In the genomic region with DNA sequence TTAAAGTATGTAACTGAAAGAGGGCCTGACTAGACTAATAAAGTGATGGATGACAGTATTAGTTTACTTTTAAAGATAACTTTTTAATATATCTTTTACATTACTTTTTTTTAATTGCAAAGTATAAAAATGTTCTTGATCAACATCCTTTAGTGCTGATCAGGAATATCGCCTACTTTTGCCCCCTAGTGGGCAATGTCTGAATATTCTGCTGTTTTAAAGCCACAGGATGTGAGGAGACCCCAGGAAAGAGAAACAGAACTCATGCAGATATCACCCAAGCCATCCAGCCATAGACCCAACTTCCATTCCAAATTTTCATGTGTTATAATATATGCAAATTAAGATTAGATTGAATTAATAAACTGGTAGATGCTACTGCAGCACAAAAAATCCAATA, we compare ENCODE assay signal across 9 mouse cellular contexts. TPM values are rescaled to one million over a fixed set of nuclear protein-coding genes. Genes with fewer than 3 reads are reported as not detected.
A peak's percentile ranks its signal among the peaks of the same experiment; 100 is the strongest.
DNase-seq lines count a peak whose midpoint lies in the region; ATAC-seq lines count a peak whose summit lies in the region.
"Had no signal": no experiment of that assay in that cellular context is flagged by ENCODE, and none has a peak within 500 bp of the region (broad histone marks: within the 10 kb centered on the region; RNA-seq: fewer than 3 reads in every experiment).

No protein-coding gene starts in this region.

- no peak for ATAC-seq in embryonic facial prominence, embryonic 11.5 days (replicated peaks; ENCODE audit: insufficient number of reproducible peaks, low FRiP score, low TSS enrichment, low read depth)
- ATAC-seq in limb, embryonic 11.5 days (ENCODE audit: insufficient number of reproducible peaks, low FRiP score, low TSS enrichment, low read depth), result no peak
- ATAC-seq in megakaryocyte progenitor cell, adult 5-6 weeks (replicated peaks; ENCODE audit: poor library complexity), result peak; percentile 78
- no peak for ATAC-seq in hindbrain, embryonic 16.5 days

- H3K4me2 ChIP-seq in embryonic facial prominence, embryonic 11.5 days (ENCODE audit: low read depth, low read length), result no peak overlapping the region
- no peak overlapping the region for H3K4me2 ChIP-seq in limb, embryonic 11.5 days (ENCODE audit: low read depth, severe bottlenecking)
- no peak overlapping the region for H3K4me2 ChIP-seq in hindbrain, embryonic 16.5 days (ENCODE audit: low read length)

- H3K9ac ChIP-seq in embryonic facial prominence, embryonic 11.5 days (replicated peaks; ENCODE audit: low read length), result no peak overlapping the region
- H3K9ac ChIP-seq in limb, embryonic 11.5 days (ENCODE audit: low read length), result no peak overlapping the region
- no peak overlapping the region for H3K9ac ChIP-seq in hindbrain, embryonic 16.5 days (ENCODE audit: low read depth, low read length)

- no peaks in the 10 kb centered on the region for H3K36me3 ChIP-seq in embryonic facial prominence, embryonic 11.5 days (replicated peaks; ENCODE audit: control insufficient read depth, insufficient read depth, low read depth, low read length)
- peaks cover 3% of the 10 kb centered on the region; the same call in 1 of the 2 replicates for H3K36me3 ChIP-seq in embryonic facial prominence, embryonic 10.5 days (replicated peaks)
- H3K36me3 ChIP-seq in limb, embryonic 11.5 days (ENCODE audit: control insufficient read depth, insufficient read depth, low read length), result no peaks in the 10 kb centered on the region
- no peaks in the 10 kb centered on the region for H3K36me3 ChIP-seq in limb, embryonic 10.5 days
- H3K36me3 ChIP-seq in hindbrain, embryonic 16.5 days (ENCODE audit: control insufficient read depth, insufficient read depth, low read length), result no peaks in the 10 kb centered on the region

- peak; percentile 74 for DNase-seq in embryonic facial prominence, embryonic 11.5 days (ENCODE audit: low spot score)
- DNase-seq in embryonic facial prominence, embryonic 10.5 days (ENCODE audit: low spot score), result no peak
- DNase-seq in limb, embryonic 11.5 days (ENCODE audit: low spot score), result peak; percentile 39
- no peak for DNase-seq in limb, embryonic 10.5 days (ENCODE audit: low spot score)
- peak; percentile 53 for DNase-seq in ZHBTc4 (ENCODE audit: low read depth, low spot score)
- no peak for DNase-seq in kidney, postnatal 4 days

- H3K4me1 ChIP-seq in embryonic facial prominence, embryonic 11.5 days (ENCODE audit: control insufficient read depth, insufficient read depth, low read length), result no peaks in the 10 kb centered on the region
- H3K4me1 ChIP-seq in embryonic facial prominence, embryonic 10.5 days, result no peaks in the 10 kb centered on the region
- no peaks in the 10 kb centered on the region for H3K4me1 ChIP-seq in limb, embryonic 11.5 days (ENCODE audit: control insufficient read depth, insufficient read depth, low read length)
- no peaks in the 10 kb centered on the region for H3K4me1 ChIP-seq in limb, embryonic 10.5 days
- no peaks in the 10 kb centered on the region for H3K4me1 ChIP-seq in hindbrain, embryonic 16.5 days (ENCODE audit: control insufficient read depth, insufficient read depth, low read depth, low read length)

- no peaks in the 10 kb centered on the region for H3K9me3 ChIP-seq in embryonic facial prominence, embryonic 11.5 days (replicated peaks; ENCODE audit: control insufficient read depth, low read length)
- no peaks in the 10 kb centered on the region for H3K9me3 ChIP-seq in embryonic facial prominence, embryonic 10.5 days
- H3K9me3 ChIP-seq in limb, embryonic 11.5 days (ENCODE audit: control insufficient read depth, low read length), result no peaks in the 10 kb centered on the region
- H3K9me3 ChIP-seq in limb, embryonic 10.5 days (replicated peaks), result no peaks in the 10 kb centered on the region
- H3K9me3 ChIP-seq in hindbrain, embryonic 16.5 days (ENCODE audit: control insufficient read depth, low read length), result no peaks in the 10 kb centered on the region

- no peaks in the 10 kb centered on the region for H3K27me3 ChIP-seq in embryonic facial prominence, embryonic 11.5 days (ENCODE audit: control insufficient read depth, insufficient read depth, low read length)
- no peaks in the 10 kb centered on the region for H3K27me3 ChIP-seq in embryonic facial prominence, embryonic 10.5 days (replicated peaks; ENCODE audit: low read depth, poor library complexity, severe bottlenecking)
- no peaks in the 10 kb centered on the region for H3K27me3 ChIP-seq in limb, embryonic 11.5 days (ENCODE audit: control insufficient read depth, insufficient read depth, low read length)
- H3K27me3 ChIP-seq in limb, embryonic 10.5 days (ENCODE audit: low read depth, poor library complexity, severe bottlenecking), result no peaks in the 10 kb centered on the region
- no peaks in the 10 kb centered on the region for H3K27me3 ChIP-seq in hindbrain, embryonic 16.5 days (replicated peaks; ENCODE audit: control insufficient read depth, insufficient read depth, low read length)

- H3K27ac ChIP-seq in embryonic facial prominence, embryonic 11.5 days (replicated peaks; ENCODE audit: low read depth, low read length), result no peak overlapping the region
- H3K27ac ChIP-seq in embryonic facial prominence, embryonic 10.5 days (replicated peaks), result no peak overlapping the region
- no peak overlapping the region for H3K27ac ChIP-seq in limb, embryonic 11.5 days (replicated peaks; ENCODE audit: low read depth, low read length)
- no peak overlapping the region for H3K27ac ChIP-seq in limb, embryonic 10.5 days
- H3K27ac ChIP-seq in hindbrain, embryonic 16.5 days (ENCODE audit: low read depth, low read length), result no peak overlapping the region

- no peak overlapping the region for H3K4me3 ChIP-seq in embryonic facial prominence, embryonic 11.5 days (ENCODE audit: low read depth, low read length)
- no peak overlapping the region for H3K4me3 ChIP-seq in embryonic facial prominence, embryonic 10.5 days
- no peak overlapping the region for H3K4me3 ChIP-seq in limb, embryonic 11.5 days (ENCODE audit: low read depth, low read length)
- H3K4me3 ChIP-seq in limb, embryonic 10.5 days, result no peak overlapping the region
- H3K4me3 ChIP-seq in hindbrain, embryonic 16.5 days (ENCODE audit: low read length), result no peak overlapping the region

- 8% methylated on average over 1 of the region's 1 CpGs for WGBS in embryonic facial prominence, embryonic 11.5 days
- 32% methylated on average over 1 of the region's 1 CpGs for WGBS in embryonic facial prominence, embryonic 10.5 days
- WGBS in limb, embryonic 11.5 days, result 22% methylated on average over 1 of the region's 1 CpGs
- WGBS in limb, embryonic 10.5 days, result 28% methylated on average over 1 of the region's 1 CpGs
- 14% methylated on average over 1 of the region's 1 CpGs for WGBS in hindbrain, embryonic 16.5 days

RNA-seq across cellular contexts. Expression of a gene that starts 1.1 kb away (rescaled TPM):
- not detected in 2 replicates for polyA plus RNA-seq in embryonic facial prominence, embryonic 11.5 days (2014; fragmentation: Nextera tagmentation; extraction: Ambion mirVana)
- not detected in 2 replicates for polyA plus RNA-seq in embryonic facial prominence, embryonic 10.5 days (2016; fragmentation: Nextera tagmentation; extraction: Ambion mirVana)
- polyA plus RNA-seq in limb, embryonic 11.5 days (2014; fragmentation: Nextera tagmentation; extraction: Ambion mirVana), result 0.48 TPM in 1 of 2 replicates, not detected in the other
- polyA plus RNA-seq in limb, embryonic 10.5 days (2016; fragmentation: Nextera tagmentation; extraction: Ambion mirVana), result 0.23 and 0.24 TPM in 2 replicates
- 2.0 TPM in 1 of 2 replicates, not detected in the other for total RNA-seq in megakaryocyte progenitor cell, adult 5-6 weeks (2015)
- 0.29 and 0.74 TPM in 2 replicates for total RNA-seq in megakaryocyte progenitor cell, adult 5-6 weeks (2017)
- 0.42 TPM in 1 of 2 replicates, not detected in the other for polyA plus RNA-seq in hindbrain, embryonic 16.5 days (2015; fragmentation: Nextera tagmentation; extraction: Ambion mirVana)
- polyA plus RNA-seq: neural tube, embryonic 14.5 days had no signal

RNA-seq across cellular contexts. Expression of a gene that starts 24.2 kb away (rescaled TPM):
- polyA plus RNA-seq in embryonic facial prominence, embryonic 11.5 days (2014; fragmentation: Nextera tagmentation; extraction: Ambion mirVana), result 22.4 and 25.9 TPM in 2 replicates
- 16.3 and 18.7 TPM in 2 replicates for polyA plus RNA-seq in embryonic facial prominence, embryonic 10.5 days (2016; fragmentation: Nextera tagmentation; extraction: Ambion mirVana)
- 21.4 and 22.7 TPM in 2 replicates for polyA plus RNA-seq in limb, embryonic 11.5 days (2014; fragmentation: Nextera tagmentation; extraction: Ambion mirVana)
- polyA plus RNA-seq in limb, embryonic 10.5 days (2016; fragmentation: Nextera tagmentation; extraction: Ambion mirVana), result 16.2 and 16.9 TPM in 2 replicates
- 23.5 and 24.0 TPM in 2 replicates for total RNA-seq in megakaryocyte progenitor cell, adult 5-6 weeks (2015)
- total RNA-seq in megakaryocyte progenitor cell, adult 5-6 weeks (2017), result 12.1 and 15.1 TPM in 2 replicates
- 12.5 and 13.3 TPM in 2 replicates for polyA plus RNA-seq in hindbrain, embryonic 16.5 days (2015; fragmentation: Nextera tagmentation; extraction: Ambion mirVana)

Comparison
In these comparisons a context has a peak if more than half of its experiments do, and no peak if none do; other contexts are left out.
1. DNase-seq: peak in embryonic facial prominence, embryonic 11.5 days (single experiment), limb, embryonic 11.5 days (single experiment) and ZHBTc4 (single experiment); none in embryonic facial prominence, embryonic 10.5 days (single experiment), limb, embryonic 10.5 days (single experiment) and kidney, postnatal 4 days (0 of 2).